Mouse (Mus musculus): ENCODE measurements around the gene Pkp4. TPM values are rescaled to one million over a fixed set of nuclear protein-coding genes. Genes with fewer than 3 reads are reported as not detected.

The Pkp4 gene
- total RNA-seq, 2 experiments from 2014 or later, result 200 to 224 TPM

DNA sequence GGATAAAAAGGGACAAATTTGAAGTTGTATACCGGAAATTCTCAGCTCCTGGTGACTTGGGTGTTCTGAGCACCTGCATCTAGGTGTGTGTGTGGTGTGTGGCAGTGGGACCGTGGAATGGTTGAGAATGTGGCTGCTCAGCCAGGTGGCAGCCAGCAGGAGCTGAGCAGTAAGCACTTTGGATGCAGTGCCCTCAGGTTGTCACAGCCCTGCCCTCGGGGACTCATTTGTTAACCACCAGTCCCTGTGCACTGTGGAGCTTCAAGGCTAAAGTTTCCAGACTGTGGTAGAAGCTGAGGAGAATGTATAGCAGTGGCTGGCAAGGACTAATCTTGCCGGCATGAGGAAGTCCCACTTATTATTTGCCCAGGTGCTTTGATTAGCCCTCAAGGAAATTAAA lies 7.2 kb downstream of the Pkp4 start:
- peak in 1 of 2 experiments; percentile 5 for DNase-seq (ENCODE audit: extremely low spot score in 1 of 2, low spot score in 2 of 2)
- H3K4me3 ChIP-seq, result no peak overlapping the region
- no peak overlapping the region for H3K27ac ChIP-seq
- intact Hi-C loops (cut with DNase I), result no loop called here
- no peak for TF ChIP-seq CTCF (IDR thresholded peaks at IDR 0.05)

DNA sequence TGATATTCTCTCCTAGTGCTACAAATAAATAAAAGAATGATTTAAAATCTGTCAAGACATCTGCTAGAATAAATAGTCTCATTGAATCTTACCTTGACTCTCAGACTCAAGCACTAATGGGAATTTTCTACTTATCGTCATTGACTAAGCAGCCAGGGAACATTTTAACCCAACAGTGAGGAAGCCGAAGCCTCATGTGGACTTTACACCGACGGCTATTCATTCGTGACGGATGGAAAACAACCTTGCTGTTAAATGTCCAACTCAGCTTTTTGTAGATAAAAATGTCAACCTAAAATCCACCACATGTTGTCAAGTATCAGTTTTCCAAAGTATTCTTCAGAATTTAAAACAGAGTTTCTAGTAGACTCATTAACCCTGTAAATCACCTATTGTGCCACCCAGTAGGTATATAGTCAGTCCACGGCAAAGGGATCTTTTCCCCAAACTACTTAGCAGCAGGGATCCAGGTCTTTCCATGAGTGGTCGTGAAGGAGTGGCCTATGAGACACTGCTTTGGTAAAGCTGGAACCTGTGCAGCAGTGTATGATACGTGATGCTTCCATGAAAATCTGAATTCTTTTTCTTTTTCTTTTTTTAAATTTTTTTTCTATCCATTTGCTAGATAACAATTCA lies 9.0 kb downstream of the Pkp4 start:
- Histone ChIP-seq H3K27ac (no peak overlapping the region), H3K4me3 (no peak overlapping the region)
- intact Hi-C loops (cut with DNase I), result no loop called here
- peak in 1 of 2 experiments; percentile 1 for DNase-seq (ENCODE audit: extremely low spot score in 1 of 2, low spot score in 2 of 2)
- no peak for TF ChIP-seq CTCF (IDR thresholded peaks at IDR 0.05)

DNA sequence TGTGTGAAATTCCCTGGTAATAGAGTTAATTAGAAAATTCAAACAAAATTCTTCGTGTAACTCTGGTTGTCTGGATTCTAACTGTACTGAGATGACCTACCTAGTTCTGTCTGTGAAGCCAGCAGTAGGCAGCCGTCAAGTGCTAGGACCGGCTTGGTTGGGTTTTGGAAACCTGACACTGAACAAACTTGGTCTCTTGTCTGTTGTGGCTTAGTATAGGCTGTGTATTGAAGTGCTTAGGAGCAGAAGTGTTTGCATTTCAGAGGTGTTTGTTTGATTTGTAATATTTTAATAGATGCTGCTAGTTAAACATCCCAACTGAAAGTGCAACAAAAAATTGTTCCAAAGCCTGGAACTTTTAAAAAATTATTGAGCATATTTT lies 9.5 kb downstream of the Pkp4 start:
- intact Hi-C loops (cut with DNase I), result no loop called here
- Histone ChIP-seq H3K27ac (no peak overlapping the region), H3K4me3 (no peak overlapping the region)
- TF ChIP-seq CTCF (IDR thresholded peaks at IDR 0.05), result no peak
- DNase-seq (ENCODE audit: extremely low spot score in 1 of 2, low spot score in 2 of 2), result peak in 1 of 2 experiments; percentile 3

DNA sequence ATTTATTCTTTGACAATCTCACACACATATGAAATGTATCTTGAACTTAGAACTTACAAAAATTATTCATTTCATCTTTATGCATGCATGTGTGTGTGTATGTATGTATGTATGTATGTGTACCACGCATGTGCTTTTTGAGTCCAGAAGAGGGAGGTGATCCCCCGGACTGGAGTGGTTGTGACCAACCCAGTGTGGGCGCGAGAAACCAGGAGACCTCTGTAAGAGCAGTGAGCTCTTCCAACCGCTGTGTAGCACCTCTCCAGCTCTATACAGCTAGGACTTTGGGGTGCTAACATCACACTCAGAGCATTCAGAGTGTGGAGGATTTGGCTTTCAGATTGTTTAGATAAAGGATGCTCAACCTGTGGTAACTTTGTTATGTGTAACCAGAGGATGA lies 9.9 kb downstream of the Pkp4 start:
- Histone ChIP-seq H3K27ac (no peak overlapping the region), H3K4me3 (no peak overlapping the region)
- peak in 1 of 2 experiments; percentile 6 for DNase-seq (ENCODE audit: extremely low spot score in 1 of 2, low spot score in 2 of 2)
- intact Hi-C loops (cut with DNase I), result no loop called here
- TF ChIP-seq CTCF (IDR thresholded peaks at IDR 0.05), result no peak

DNA sequence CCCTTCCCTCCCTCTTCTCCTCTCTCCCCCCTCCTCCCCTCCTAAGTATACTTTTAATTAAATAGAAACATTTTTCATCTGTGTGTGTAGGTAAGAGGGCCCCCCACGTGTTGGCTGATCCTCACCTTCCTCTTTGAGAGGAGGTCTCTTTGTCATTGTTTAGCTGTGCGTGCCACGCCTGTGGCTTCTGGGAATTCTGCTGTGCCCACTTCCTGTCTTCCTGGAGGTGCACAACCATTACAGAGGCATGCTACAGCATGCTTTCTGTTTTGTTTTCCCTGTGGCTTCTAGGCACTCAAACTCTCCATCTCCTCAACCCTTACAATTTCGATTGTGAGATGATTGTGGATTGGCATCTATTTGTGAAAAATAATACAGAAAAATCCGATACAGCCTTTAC lies 10.9 kb downstream of the Pkp4 start:
- Histone ChIP-seq H3K4me3 (no peak overlapping the region), H3K27ac (no peak overlapping the region)
- peak in 1 of 2 experiments; percentile 2 for DNase-seq (ENCODE audit: extremely low spot score in 1 of 2, low spot score in 2 of 2)
- TF ChIP-seq CTCF (IDR thresholded peaks at IDR 0.05), result no peak
- intact Hi-C loops (cut with DNase I), result no loop called here

DNA sequence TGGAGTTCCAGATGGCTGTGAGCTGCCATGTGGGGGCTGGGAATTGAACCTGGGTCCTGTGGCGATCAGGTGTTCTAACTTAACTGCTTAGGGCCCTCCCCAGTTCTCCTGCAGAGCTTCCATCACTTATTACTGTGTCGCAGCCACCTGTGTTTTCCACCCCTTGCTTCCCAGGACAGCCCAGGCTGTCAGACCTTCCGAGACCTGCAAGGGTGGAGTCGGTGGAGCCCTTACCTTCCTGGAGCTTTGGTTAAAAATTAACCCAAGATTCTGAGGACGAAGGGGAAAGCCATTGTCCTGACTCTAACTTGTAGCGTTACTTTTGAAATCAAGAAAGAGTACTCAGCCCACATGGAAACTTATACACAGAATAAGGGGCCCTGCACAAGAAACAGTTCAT lies 15.3 kb downstream of the Pkp4 start:
- H3K27ac ChIP-seq, result no peak overlapping the region
- TF ChIP-seq CTCF (IDR thresholded peaks at IDR 0.05), result no peak
- DNase-seq (ENCODE audit: extremely low spot score in 1 of 2, low spot score in 2 of 2), result no peak
- H3K4me3 ChIP-seq, result no peak overlapping the region
- intact Hi-C loops (cut with DNase I), result no loop called here

DNA sequence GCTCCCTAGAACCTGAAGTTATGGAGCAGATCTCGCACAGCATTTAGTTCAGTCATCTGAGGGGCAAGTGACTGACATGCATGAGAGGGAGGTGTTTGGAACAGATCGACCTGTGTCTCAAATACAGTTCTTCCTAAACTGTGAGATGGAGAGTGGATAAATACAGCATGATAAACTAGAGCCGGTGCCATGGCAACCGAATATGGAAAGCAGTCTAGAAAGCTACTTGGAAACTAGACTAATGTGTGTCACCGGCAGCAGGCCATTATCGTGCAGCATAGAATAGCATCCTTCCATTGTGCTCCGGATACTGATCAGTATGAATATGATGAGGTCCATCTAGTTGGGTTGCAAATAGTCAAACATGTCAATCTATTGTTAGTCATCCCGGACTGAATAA lies 17.5 kb downstream of the Pkp4 start:
- Histone ChIP-seq H3K27ac (peak overlapping the region; percentile 32; the same call in 1 of the 2 replicates), H3K4me3 (no peak overlapping the region)
- peak; percentile 22 to 33 for DNase-seq (ENCODE audit: extremely low spot score in 1 of 2, low spot score in 2 of 2)
- TF ChIP-seq CTCF (IDR thresholded peaks at IDR 0.05), result no peak
- intact Hi-C loops (cut with DNase I), result no loop called here

DNA sequence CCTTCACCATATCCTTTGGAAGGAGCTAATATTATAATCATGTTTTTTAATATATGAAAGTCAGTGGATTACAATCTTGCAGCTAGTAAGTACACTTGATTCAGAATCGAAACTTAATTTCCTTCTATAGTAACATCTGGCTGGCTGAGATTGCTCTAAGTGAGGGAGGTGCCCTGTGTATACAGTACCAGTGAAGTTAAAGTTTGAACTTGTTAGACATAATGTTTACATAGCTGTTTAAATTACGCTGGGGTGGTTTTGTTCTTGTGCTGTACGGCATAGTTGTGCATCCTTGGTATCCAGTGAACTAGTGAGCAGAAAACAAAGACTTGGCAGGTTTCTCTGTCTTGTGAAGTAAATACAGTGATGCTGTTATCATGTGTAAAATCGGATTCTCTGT lies 18.3 kb downstream of the Pkp4 start:
- intact Hi-C loops (cut with DNase I), result no loop called here
- H3K4me3 ChIP-seq, result no peak overlapping the region
- no peak for TF ChIP-seq CTCF (IDR thresholded peaks at IDR 0.05)
- no peak overlapping the region for H3K27ac ChIP-seq
- no peak for DNase-seq (ENCODE audit: extremely low spot score in 1 of 2, low spot score in 2 of 2)

DNA sequence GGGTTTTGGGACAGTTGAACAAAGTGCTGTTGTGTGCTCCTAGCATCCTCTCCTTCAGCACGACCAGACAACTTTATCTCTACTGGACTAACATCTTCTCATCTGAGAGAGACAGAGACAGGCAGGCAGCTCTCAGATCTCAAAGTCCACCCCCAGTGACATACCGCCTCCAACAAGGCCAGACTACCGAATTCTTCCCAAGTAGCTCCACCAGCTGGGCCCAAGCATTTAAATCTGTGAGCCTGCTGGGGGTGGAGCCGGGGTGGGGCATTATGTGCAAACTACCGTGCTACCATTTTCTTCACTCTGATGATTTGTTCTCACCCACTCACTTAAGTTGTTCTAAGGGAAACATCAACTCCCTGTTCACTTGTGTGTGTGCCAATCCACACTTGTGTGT lies 18.8 kb downstream of the Pkp4 start:
- intact Hi-C loops (cut with DNase I), result no loop called here
- DNase-seq (ENCODE audit: extremely low spot score in 1 of 2, low spot score in 2 of 2), result no peak
- Histone ChIP-seq H3K4me3 (no peak overlapping the region), H3K27ac (no peak overlapping the region)
- no peak for TF ChIP-seq CTCF (IDR thresholded peaks at IDR 0.05)

DNA sequence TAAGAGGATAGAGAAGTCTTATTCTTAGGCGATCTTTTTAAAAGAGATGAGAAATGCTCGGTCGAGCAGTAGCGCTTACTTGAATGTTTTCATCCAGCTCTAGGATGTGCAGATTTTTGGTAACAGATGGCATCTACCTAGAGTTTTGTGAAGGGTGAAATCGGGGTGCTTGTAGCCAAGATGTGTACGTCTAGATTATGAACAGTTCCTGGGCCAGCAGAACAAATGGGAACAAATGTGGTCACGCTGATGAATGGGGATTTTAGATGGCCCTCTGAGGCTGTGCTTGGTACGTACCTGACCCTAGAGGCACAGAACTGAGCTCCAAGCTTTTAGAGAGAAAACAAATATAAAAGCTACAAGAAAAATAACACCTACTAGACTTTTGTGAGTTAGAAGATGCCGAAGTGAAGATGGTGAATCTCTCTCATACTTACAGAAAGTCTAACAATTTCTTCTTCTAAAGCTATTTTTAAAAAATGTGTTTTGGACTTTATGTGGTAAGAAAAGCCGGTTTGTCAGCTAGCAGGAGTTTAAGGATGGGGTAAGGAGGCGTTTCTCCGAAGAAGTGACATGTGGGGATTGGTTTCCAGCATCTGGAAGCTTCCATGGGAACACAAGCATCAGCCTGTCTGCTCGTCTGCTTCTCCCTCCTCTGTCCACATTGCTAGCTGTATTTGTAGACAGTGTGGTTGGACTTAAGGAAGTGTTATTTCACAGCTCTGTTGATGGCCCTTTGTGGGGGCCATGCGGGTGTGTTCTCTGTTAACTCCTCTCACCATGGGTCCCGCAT lies 20.9 kb downstream of the Pkp4 start:
- Histone ChIP-seq H3K4me3 (no peak overlapping the region), H3K27ac (peak overlapping the region; percentile 41; the same call in 1 of the 2 replicates)
- TF ChIP-seq CTCF (IDR thresholded peaks at IDR 0.05), result no peak
- DNase-seq (ENCODE audit: extremely low spot score in 1 of 2, low spot score in 2 of 2), result no peak
- intact Hi-C loops (cut with DNase I), result no loop called here

DNA sequence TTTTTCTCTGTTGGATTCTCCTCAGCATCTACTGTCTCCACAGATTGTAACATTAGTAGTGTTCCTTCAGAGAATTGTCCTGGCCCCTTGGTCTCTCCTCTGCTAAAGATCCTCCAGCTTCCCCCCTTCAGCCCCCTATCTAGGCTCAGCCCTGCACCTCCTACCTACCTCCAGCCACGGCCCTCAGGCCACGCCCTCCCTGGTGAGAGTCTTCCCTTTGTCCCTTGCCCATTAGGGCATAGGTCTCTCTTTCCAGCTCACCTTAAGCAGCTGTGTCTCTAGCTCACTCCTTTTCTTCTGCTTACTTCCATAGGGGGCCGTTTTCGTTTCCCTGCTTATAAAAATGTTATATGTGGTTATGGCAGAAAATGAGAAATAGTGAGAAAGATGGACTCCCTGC lies 22.9 kb downstream of the Pkp4 start:
- intact Hi-C loops (cut with DNase I), result no loop called here
- H3K27ac ChIP-seq, result no peak overlapping the region
- DNase-seq (ENCODE audit: extremely low spot score in 1 of 2, low spot score in 2 of 2), result no peak
- H3K4me3 ChIP-seq, result no peak overlapping the region
- no peak for TF ChIP-seq CTCF (IDR thresholded peaks at IDR 0.05)

DNA sequence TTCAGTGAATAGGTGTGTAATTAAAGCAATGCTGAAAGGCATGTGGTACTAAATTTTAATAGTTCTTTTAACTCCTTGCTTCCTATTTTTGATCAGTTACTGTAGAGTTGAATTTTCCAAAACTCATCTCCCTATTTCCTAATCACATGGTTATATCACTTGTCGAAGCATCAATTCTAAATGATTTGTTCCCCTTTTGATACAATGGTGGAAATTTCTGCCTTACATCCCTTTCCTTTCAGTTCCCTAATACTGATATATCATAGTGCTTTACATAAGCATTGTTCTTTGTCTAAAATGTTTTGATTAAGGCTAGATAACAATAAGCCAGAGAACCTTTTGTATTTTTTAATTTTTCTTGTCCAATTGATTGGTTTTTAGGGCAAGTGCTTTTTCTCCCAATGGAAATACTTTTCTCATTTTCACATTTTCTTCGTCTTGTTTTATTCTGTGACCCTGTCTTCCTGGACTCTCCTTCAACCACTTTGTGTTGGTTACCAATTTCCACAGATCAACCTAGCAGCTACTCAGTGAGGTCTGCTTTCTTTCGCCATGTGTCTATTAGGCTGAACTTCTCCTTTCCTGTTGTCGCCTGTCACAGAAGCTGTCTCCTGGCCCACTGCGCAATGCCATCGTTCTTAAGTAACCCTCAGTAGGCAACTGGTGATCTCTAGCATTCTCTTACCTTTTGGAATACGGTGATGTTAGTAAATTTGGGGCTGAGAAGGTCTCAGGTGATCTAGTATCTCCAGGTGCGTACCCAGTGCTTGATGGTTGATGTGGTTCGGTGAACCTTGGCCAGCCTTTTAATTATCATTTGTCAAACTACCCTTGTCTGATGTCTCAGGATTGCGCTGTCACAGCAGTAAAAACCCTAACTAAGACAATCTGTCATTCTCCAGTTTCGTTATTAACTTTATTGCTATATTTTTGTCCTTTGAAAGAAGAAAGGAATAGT lies 23.7 kb downstream of the Pkp4 start:
- no peak overlapping the region for H3K27ac ChIP-seq
- no peak overlapping the region for H3K4me3 ChIP-seq
- intact Hi-C loops (cut with DNase I), result no loop called here
- DNase-seq (ENCODE audit: extremely low spot score in 1 of 2, low spot score in 2 of 2), result no peak
- TF ChIP-seq CTCF (IDR thresholded peaks at IDR 0.05), result no peak
